Mouse (Mus musculus): ENCODE measurements around the gene Cyp4a32. TPM values are rescaled to one million over a fixed set of nuclear protein-coding genes. Genes with fewer than 3 reads are reported as not detected.

Cyp4a32 gene
- polyA plus RNA-seq (2014; fragmentation: Illumina TruSeq; extraction: RNeasy Lipid Tissue Mini Kit (QIAGEN cat#74804); ENCODE audit: low read depth, low replicate concordance): not detected

DNA sequence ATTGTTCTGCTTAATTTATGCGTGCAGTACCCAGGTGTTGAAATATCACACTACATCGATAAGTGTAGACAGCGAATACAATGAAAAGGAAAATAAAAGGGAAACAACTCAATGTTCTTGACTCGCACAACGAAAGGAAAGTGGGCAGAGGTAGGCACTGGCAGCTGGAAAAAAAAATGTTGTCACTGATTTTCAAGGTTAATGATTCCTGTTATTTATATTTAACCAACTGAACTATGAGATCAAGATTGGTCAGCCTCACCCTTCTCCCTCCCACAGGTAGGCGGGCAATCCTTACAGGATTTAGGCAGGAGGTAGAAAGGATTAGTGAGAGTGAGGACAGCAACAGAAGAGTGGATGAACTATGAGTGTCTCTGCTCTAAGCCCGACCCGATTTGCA, at the start of gene Cyp4a32:
Gene Cyp4a32, plus strand, starts transcription at position 359 of the 400 bp plus-strand sequence.

DNA sequence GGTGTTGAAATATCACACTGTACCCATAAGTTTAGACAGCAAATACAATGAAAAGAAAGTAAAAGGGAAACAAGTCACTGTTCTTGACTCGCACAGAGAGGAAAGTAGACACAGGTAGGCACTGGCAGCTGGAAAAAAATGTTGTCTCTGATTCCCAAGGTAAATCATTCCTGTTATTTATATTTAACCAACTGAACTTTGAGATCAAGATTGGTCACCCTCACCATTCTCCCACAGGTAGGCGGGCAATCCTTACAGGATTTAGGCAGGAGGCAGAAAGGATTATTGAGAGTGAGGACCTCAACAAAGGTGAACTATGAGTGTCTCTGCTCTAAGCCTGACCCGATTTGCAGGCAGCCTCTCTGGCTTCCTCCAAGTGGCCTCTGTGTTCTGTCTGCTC, 37.4 kb upstream of the Cyp4a32 start, which contains the start of gene Cyp4a31:
Gene Cyp4a31, plus strand, starts transcription at position 249 of the 400 bp plus-strand sequence.

DNA sequence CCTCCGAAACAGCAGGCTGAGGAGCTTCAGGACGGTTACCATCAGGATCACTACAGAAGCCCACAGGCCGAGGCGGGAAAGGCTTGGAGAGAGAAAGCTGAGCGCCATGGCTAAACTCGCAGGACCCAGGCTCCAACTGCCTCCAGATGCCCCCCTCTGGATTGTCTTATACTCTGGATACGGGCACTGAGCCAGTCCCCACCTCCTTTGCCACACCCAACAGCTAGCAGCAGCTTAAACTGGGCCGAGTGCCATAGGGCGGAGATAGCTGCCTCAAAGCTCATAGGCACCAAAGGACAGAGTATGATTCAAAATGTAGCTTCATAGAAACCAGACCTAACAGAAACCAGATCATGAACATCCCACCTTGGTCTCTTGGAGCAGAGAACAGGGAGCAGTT, 46.8 kb downstream of the Cyp4a32 start, which contains the start of gene Cyp4b1:
Gene Cyp4b1, minus strand, starts transcription at position 144 of the 400 bp plus-strand sequence.

Other genes starting within 250 kb of the Cyp4a32 start
- gene Cyp4a12b, start 189.3 kb upstream of the Cyp4a32 start, polyA plus RNA-seq (2014; fragmentation: Illumina TruSeq; extraction: RNeasy Lipid Tissue Mini Kit (QIAGEN cat#74804); ENCODE audit: low read depth, low replicate concordance): not detected
- not detected for gene Cyp4a30b, start 148.4 kb upstream of the Cyp4a32 start, polyA plus RNA-seq (2014; fragmentation: Illumina TruSeq; extraction: RNeasy Lipid Tissue Mini Kit (QIAGEN cat#74804); ENCODE audit: low read depth, low replicate concordance)
- gene Cyp4a14, start 104.8 kb upstream of the Cyp4a32 start, polyA plus RNA-seq (2014; fragmentation: Illumina TruSeq; extraction: RNeasy Lipid Tissue Mini Kit (QIAGEN cat#74804); ENCODE audit: low read depth, low replicate concordance): not detected
- 1.1 TPM for gene Cyp4a10, start 82.7 kb upstream of the Cyp4a32 start, polyA plus RNA-seq (2014; fragmentation: Illumina TruSeq; extraction: RNeasy Lipid Tissue Mini Kit (QIAGEN cat#74804); ENCODE audit: low read depth, low replicate concordance)
- not detected for gene Cyp4a31, start 37.3 kb upstream of the Cyp4a32 start, polyA plus RNA-seq (2014; fragmentation: Illumina TruSeq; extraction: RNeasy Lipid Tissue Mini Kit (QIAGEN cat#74804); ENCODE audit: low read depth, low replicate concordance)
- gene Cyp4b1, start 46.8 kb downstream of the Cyp4a32 start, polyA plus RNA-seq (2014; fragmentation: Illumina TruSeq; extraction: RNeasy Lipid Tissue Mini Kit (QIAGEN cat#74804); ENCODE audit: low read depth, low replicate concordance): 37.4 TPM
- gene Efcab14, start 136.8 kb downstream of the Cyp4a32 start, polyA plus RNA-seq (2014; fragmentation: Illumina TruSeq; extraction: RNeasy Lipid Tissue Mini Kit (QIAGEN cat#74804); ENCODE audit: low read depth, low replicate concordance): 191 TPM
- gene Tex38, start 180.0 kb downstream of the Cyp4a32 start, polyA plus RNA-seq (2014; fragmentation: Illumina TruSeq; extraction: RNeasy Lipid Tissue Mini Kit (QIAGEN cat#74804); ENCODE audit: low read depth, low replicate concordance): not detected
- 234 TPM for gene Atpaf1, start 183.8 kb downstream of the Cyp4a32 start, polyA plus RNA-seq (2014; fragmentation: Illumina TruSeq; extraction: RNeasy Lipid Tissue Mini Kit (QIAGEN cat#74804); ENCODE audit: low read depth, low replicate concordance)
- 15.3 TPM for gene Mob3c, start 227.1 kb downstream of the Cyp4a32 start, polyA plus RNA-seq (2014; fragmentation: Illumina TruSeq; extraction: RNeasy Lipid Tissue Mini Kit (QIAGEN cat#74804); ENCODE audit: low read depth, low replicate concordance)
- 15.5 TPM for gene Mknk1, start 238.2 kb downstream of the Cyp4a32 start, polyA plus RNA-seq (2014; fragmentation: Illumina TruSeq; extraction: RNeasy Lipid Tissue Mini Kit (QIAGEN cat#74804); ENCODE audit: low read depth, low replicate concordance)